Mouse (Mus musculus): ENCODE measurements at regions not wholly inside any gene's neighbourhood (a gene's known extent, or its start where the extent isn't known, plus 50 kb on each side); places are given as distances from the start of the nearest gene placed in this dataset.
A peak's percentile ranks its signal among the peaks of the same experiment; 100 is the strongest.

GRCm38 (mm10) chr15:41190792-41191191 is 1056.6 kb downstream of the 9330182O14Rik start:
- H3K4me3 ChIP-seq (ENCODE audit: low read depth, low read length), result no peak overlapping the region
- no peak for ATAC-seq
- no peaks in the 10 kb centered on the region for H3K4me1 ChIP-seq (ENCODE audit: insufficient read depth)
- H3K27ac ChIP-seq (ENCODE audit: low read depth, low read length), result no peak overlapping the region
- no peaks in the 10 kb centered on the region for H3K27me3 ChIP-seq (ENCODE audit: insufficient read depth, low read length)
- DNase-seq, result no peak
- no peaks in the 10 kb centered on the region for H3K36me3 ChIP-seq (ENCODE audit: insufficient read depth)
- no peak for TF ChIP-seq CTCF (IDR thresholded peaks at IDR 0.05; ENCODE audit: low read depth)
- no peaks in the 10 kb centered on the region for H3K9me3 ChIP-seq (ENCODE audit: low read length)
- H3K4me2 ChIP-seq (ENCODE audit: low read depth), result no peak overlapping the region
- H3K9ac ChIP-seq, result no peak overlapping the region
- 82% methylated on average over 5 of the region's 5 CpGs for WGBS

GRCm38 (mm10) chr15:41193240-41193639 is 1059.1 kb downstream of the 9330182O14Rik start:
- DNase-seq, result peak; percentile 81
- Histone ChIP-seq H3K9ac (no peak overlapping the region), H3K4me3 (ENCODE audit: low read depth, low read length) (no peak overlapping the region), H3K27ac (ENCODE audit: low read depth, low read length) (no peak overlapping the region), H3K9me3 (ENCODE audit: low read length) (no peaks in the 10 kb centered on the region), H3K4me1 (ENCODE audit: insufficient read depth) (no peaks in the 10 kb centered on the region), H3K27me3 (ENCODE audit: insufficient read depth, low read length) (no peaks in the 10 kb centered on the region), H3K36me3 (ENCODE audit: insufficient read depth) (no peaks in the 10 kb centered on the region), H3K4me2 (ENCODE audit: low read depth) (no peak overlapping the region)
- peak; percentile 75 for TF ChIP-seq CTCF (IDR thresholded peaks at IDR 0.05; ENCODE audit: low read depth)
- ATAC-seq, result peak; percentile 73; the same call in 1 of the 2 replicates
- 22% methylated on average over 3 of the region's 3 CpGs for WGBS

GRCm38 (mm10) chr15:41223801-41224200 is 1089.6 kb downstream of the 9330182O14Rik start:
- ATAC-seq (no peak), DNase-seq (no peak)
- Histone ChIP-seq H3K4me2 (ENCODE audit: low read depth) (no peak overlapping the region), H3K27me3 (ENCODE audit: insufficient read depth, low read length) (no peaks in the 10 kb centered on the region), H3K36me3 (ENCODE audit: insufficient read depth) (no peaks in the 10 kb centered on the region), H3K9me3 (ENCODE audit: low read length) (no peaks in the 10 kb centered on the region), H3K9ac (no peak overlapping the region), H3K4me3 (ENCODE audit: low read depth, low read length) (no peak overlapping the region), H3K27ac (ENCODE audit: low read depth, low read length) (no peak overlapping the region), H3K4me1 (ENCODE audit: insufficient read depth) (no peaks in the 10 kb centered on the region)
- WGBS, result 85% methylated on average over 1 of the region's 1 CpGs
- TF ChIP-seq CTCF (IDR thresholded peaks at IDR 0.05; ENCODE audit: low read depth), result no peak

GRCm38 (mm10) chr15:41232406-41233060 is 1098.4 kb downstream of the 9330182O14Rik start:
- DNase-seq (no peak), ATAC-seq (no peak)
- Histone ChIP-seq H3K36me3 (ENCODE audit: insufficient read depth) (no peaks in the 10 kb centered on the region), H3K4me3 (ENCODE audit: low read depth, low read length) (no peak overlapping the region), H3K27ac (ENCODE audit: low read depth, low read length) (no peak overlapping the region), H3K4me1 (ENCODE audit: insufficient read depth) (no peaks in the 10 kb centered on the region), H3K27me3 (ENCODE audit: insufficient read depth, low read length) (no peaks in the 10 kb centered on the region), H3K9ac (no peak overlapping the region), H3K4me2 (ENCODE audit: low read depth) (no peak overlapping the region), H3K9me3 (ENCODE audit: low read length) (no peaks in the 10 kb centered on the region)
- TF ChIP-seq CTCF (IDR thresholded peaks at IDR 0.05; ENCODE audit: low read depth), result no peak
- WGBS, result 30% methylated on average over 2 of the region's 2 CpGs
